Mouse (Mus musculus): Measurements from ENCODE around the gene H2-T23. TPM values are rescaled to one million over a fixed set of nuclear protein-coding genes. Genes with fewer than 3 reads are reported as not detected.
"Not testable (repeated sequence)": the region's sequence is repeated elsewhere in the genome, so short reads cannot be mapped to it uniquely, and the experiment has no call there.

Gene H2-T23
- polyA plus RNA-seq, 1 experiment from 2014 or later = 26.4 TPM

GRCm38 (mm10) chr17:36022098-36022497 is 10.6 kb downstream of the H2-T23 start:
- H3K4me1 ChIP-seq = peaks cover 16% of the 10 kb centered on the region
- ATAC-seq (ENCODE audit: insufficient number of reproducible peaks, low FRiP score, low TSS enrichment, low read depth) = no peak
- no peak overlapping the region for H3K4me3 ChIP-seq (replicated peaks)
- 91% methylated on average over 9 of the region's 9 CpGs for WGBS
- H3K9ac ChIP-seq = no peak overlapping the region
- H3K36me3 ChIP-seq = no peaks in the 10 kb centered on the region
- no peaks in the 10 kb centered on the region for H3K9me3 ChIP-seq (replicated peaks)
- no peak overlapping the region for H3K4me2 ChIP-seq (replicated peaks)
- no peak overlapping the region for H3K27ac ChIP-seq (replicated peaks)
- no peaks in the 10 kb centered on the region for H3K27me3 ChIP-seq

GRCm38 (mm10) chr17:36021309-36021708 is 11.3 kb downstream of the H2-T23 start:
- Histone ChIP-seq H3K9me3 (replicated peaks) (no peaks in the 10 kb centered on the region), H3K27me3 (no peaks in the 10 kb centered on the region), H3K4me3 (replicated peaks) (no peak overlapping the region), H3K36me3 (no peaks in the 10 kb centered on the region), H3K4me2 (replicated peaks) (no peak overlapping the region), H3K4me1 (peaks cover 16% of the 10 kb centered on the region), H3K27ac (replicated peaks) (no peak overlapping the region), H3K9ac (no peak overlapping the region)
- 93% methylated on average over 1 of the region's 1 CpGs for WGBS
- no peak for ATAC-seq (ENCODE audit: insufficient number of reproducible peaks, low FRiP score, low TSS enrichment, low read depth)

- ATAC-seq (ENCODE audit: insufficient number of reproducible peaks, low FRiP score, low TSS enrichment, low read depth) = no peak
- no peaks in the 10 kb centered on the region for H3K36me3 ChIP-seq
- peak within 1 kb of the TSS; percentile 30 for H3K4me2 ChIP-seq (replicated peaks)
- H3K27ac ChIP-seq (replicated peaks) = peak within 1 kb of the TSS; percentile 11; the same call in 1 of the 2 replicates
- H3K27me3 ChIP-seq = no peaks in the 10 kb centered on the region
- peaks cover 16% of the 10 kb centered on the region for H3K4me1 ChIP-seq
- H3K9me3 ChIP-seq (replicated peaks) = no peaks in the 10 kb centered on the region
- WGBS = 31% methylated on average over 15 of the region's 15 CpGs
- peak within 1 kb of the TSS; percentile 21; the same call in 1 of the 2 replicates for H3K4me3 ChIP-seq (replicated peaks)
- H3K9ac ChIP-seq = no peak within 1 kb of the TSS
Measured at GRCm38 (mm10) chr17:36020191-36021073, 12.2 kb downstream of the H2-T23 start, which contains the start of gene H2-T24. TSS of gene H2-T24 (minus strand) at chr17:36020560.

GRCm38 (mm10) chr17:36019519-36019918 is 13.1 kb downstream of the H2-T23 start:
- WGBS = 55% methylated on average over 3 of the region's 3 CpGs
- Histone ChIP-seq H3K36me3 (peaks cover 3% of the 10 kb centered on the region; the same call in 1 of the 2 replicates), H3K4me1 (peaks cover 16% of the 10 kb centered on the region), H3K27ac (replicated peaks) (no peak overlapping the region; the same call in 1 of the 2 replicates), H3K4me3 (replicated peaks) (no peak overlapping the region), H3K4me2 (replicated peaks) (no peak overlapping the region), H3K27me3 (no peaks in the 10 kb centered on the region), H3K9ac (no peak overlapping the region), H3K9me3 (replicated peaks) (no peaks in the 10 kb centered on the region)
- ATAC-seq (ENCODE audit: insufficient number of reproducible peaks, low FRiP score, low TSS enrichment, low read depth) = no peak

GRCm38 (mm10) chr17:36018979-36019378 is 13.7 kb downstream of the H2-T23 start:
- no peaks in the 10 kb centered on the region for H3K9me3 ChIP-seq (replicated peaks)

GRCm38 (mm10) chr17:36017046-36017445 is 15.6 kb downstream of the H2-T23 start:
- Histone ChIP-seq H3K9ac (no peak overlapping the region), H3K4me2 (replicated peaks) (no peak overlapping the region), H3K27ac (replicated peaks) (no peak overlapping the region), H3K27me3 (no peaks in the 10 kb centered on the region), H3K4me1 (peaks cover 4% of the 10 kb centered on the region; the same call in 1 of the 2 replicates), H3K36me3 (peaks cover 8% of the 10 kb centered on the region; the same call in 1 of the 2 replicates), H3K4me3 (replicated peaks) (no peak overlapping the region), H3K9me3 (replicated peaks) (no peaks in the 10 kb centered on the region)
- no peak for ATAC-seq (ENCODE audit: insufficient number of reproducible peaks, low FRiP score, low TSS enrichment, low read depth)
- 86% methylated on average over 5 of the region's 5 CpGs for WGBS

More at GRCm38 (mm10) chr17:36018979-36019378, 13.7 kb downstream of the H2-T23 start:
- Histone ChIP-seq H3K36me3 (peaks cover 8% of the 10 kb centered on the region; the same call in 1 of the 2 replicates), H3K27ac (replicated peaks) (no peak overlapping the region), H3K4me1 (peaks cover 15% of the 10 kb centered on the region), H3K9ac (no peak overlapping the region), H3K27me3 (no peaks in the 10 kb centered on the region), H3K4me2 (replicated peaks) (no peak overlapping the region), H3K4me3 (replicated peaks) (no peak overlapping the region)
- 59% methylated on average over 2 of the region's 2 CpGs for WGBS
- no peak for ATAC-seq (ENCODE audit: insufficient number of reproducible peaks, low FRiP score, low TSS enrichment, low read depth)

GRCm38 (mm10) chr17:36014977-36015376 is 17.7 kb downstream of the H2-T23 start:
- ATAC-seq (ENCODE audit: insufficient number of reproducible peaks, low FRiP score, low TSS enrichment, low read depth) = no peak
- 90% methylated on average over 5 of the region's 5 CpGs for WGBS
- H3K4me2 ChIP-seq (replicated peaks) = no peak overlapping the region
- no peak overlapping the region for H3K4me3 ChIP-seq (replicated peaks)
- no peaks in the 10 kb centered on the region for H3K27me3 ChIP-seq
- H3K4me1 ChIP-seq = no peaks in the 10 kb centered on the region
- no peaks in the 10 kb centered on the region for H3K9me3 ChIP-seq (replicated peaks)
- peaks cover 8% of the 10 kb centered on the region; the same call in 1 of the 2 replicates for H3K36me3 ChIP-seq
- H3K27ac ChIP-seq (replicated peaks) = no peak overlapping the region
- no peak overlapping the region for H3K9ac ChIP-seq

- not testable (repeated sequence) for ATAC-seq (ENCODE audit: insufficient number of reproducible peaks, low FRiP score, low TSS enrichment, low read depth); H3K4me2 ChIP-seq (replicated peaks); H3K9ac ChIP-seq; H3K4me3 ChIP-seq (replicated peaks); H3K4me1 ChIP-seq; H3K9me3 ChIP-seq (replicated peaks); H3K27ac ChIP-seq (replicated peaks); H3K27me3 ChIP-seq; H3K36me3 ChIP-seq
- 92% methylated on average over 7 of the region's 7 CpGs for WGBS
Measured at GRCm38 (mm10) chr17:36004409-36004808, 28.2 kb downstream of the H2-T23 start.

- H3K4me3 ChIP-seq (replicated peaks) = no peak overlapping the region
- H3K4me2 ChIP-seq (replicated peaks) = no peak overlapping the region
- no peak for ATAC-seq (ENCODE audit: insufficient number of reproducible peaks, low FRiP score, low TSS enrichment, low read depth)
- no peaks in the 10 kb centered on the region for H3K9me3 ChIP-seq (replicated peaks)
- whole genome bisulfite sequencing = 94% methylated on average over 7 of the region's 7 CpGs
- no peaks in the 10 kb centered on the region for H3K27me3 ChIP-seq
- no peak overlapping the region for H3K9ac ChIP-seq
- no peaks in the 10 kb centered on the region for H3K4me1 ChIP-seq
- no peak overlapping the region for H3K27ac ChIP-seq (replicated peaks)
- H3K36me3 ChIP-seq = peaks cover 5% of the 10 kb centered on the region; the same call in 1 of the 2 replicates
Measured at GRCm38 (mm10) chr17:36003331-36003730, 29.3 kb downstream of the H2-T23 start.

- H3K36me3 ChIP-seq = peaks cover 5% of the 10 kb centered on the region; the same call in 1 of the 2 replicates
- H3K27me3 ChIP-seq = no peaks in the 10 kb centered on the region
- H3K27ac ChIP-seq (replicated peaks) = no peak overlapping the region
- H3K4me2 ChIP-seq (replicated peaks) = no peak overlapping the region
- no peak overlapping the region for H3K4me3 ChIP-seq (replicated peaks)
- H3K9me3 ChIP-seq (replicated peaks) = no peaks in the 10 kb centered on the region
- 0 out of 2 replicates have a peak, but pooled peaks cover 8% of the 10 kb centered on the region for H3K4me1 ChIP-seq
- no peak for ATAC-seq (ENCODE audit: insufficient number of reproducible peaks, low FRiP score, low TSS enrichment, low read depth)
- H3K9ac ChIP-seq = no peak overlapping the region
- WGBS = 93% methylated on average over 6 of the region's 6 CpGs
Measured at GRCm38 (mm10) chr17:36001966-36002365, 30.7 kb downstream of the H2-T23 start.

GRCm38 (mm10) chr17:36001121-36001897 is 31.3 kb downstream of the H2-T23 start:
- ATAC-seq (ENCODE audit: insufficient number of reproducible peaks, low FRiP score, low TSS enrichment, low read depth) = no peak
- Histone ChIP-seq H3K27me3 (no peaks in the 10 kb centered on the region), H3K4me1 (0 out of 2 replicates have a peak, but pooled peaks cover 9% of the 10 kb centered on the region), H3K4me3 (replicated peaks) (no peak overlapping the region), H3K9me3 (replicated peaks) (no peaks in the 10 kb centered on the region), H3K4me2 (replicated peaks) (no peak overlapping the region), H3K9ac (no peak overlapping the region), H3K36me3 (no peaks in the 10 kb centered on the region), H3K27ac (replicated peaks) (no peak overlapping the region)
- 89% methylated on average over 12 of the region's 12 CpGs for WGBS
